Mouse (Mus musculus): ENCODE data around the gene Fam167b. TPM values are rescaled to one million over a fixed set of nuclear protein-coding genes. Genes with fewer than 3 reads are reported as not detected.
A peak's percentile ranks its signal among the peaks of the same experiment; 100 is the strongest.
"Not testable (repeated sequence)": the region's sequence is repeated elsewhere in the genome, so short reads cannot be mapped to it uniquely, and the experiment has no call there.

Fam167b gene
- total and polyA plus RNA-seq, 2 experiments from 2014 or later: 6.1 to 6.2 TPM

GRCm38 (mm10) chr4:129541868-129542591 lies 36.3 kb downstream of the Fam167b start:
- Histone ChIP-seq H3K4me3 (ENCODE audit: low read depth, low read length) (peak overlapping the region; percentile 85), H3K27me3 (ENCODE audit: control insufficient read depth, insufficient read depth, low read length) (no peaks in the 10 kb centered on the region), H3K27ac (ENCODE audit: low read depth) (peak overlapping the region; percentile 76), H3K4me1 (ENCODE audit: control insufficient read depth, insufficient read depth) (peaks cover 13% of the 10 kb centered on the region), H3K36me3 (replicated peaks; ENCODE audit: control insufficient read depth, insufficient read depth, low read length) (peaks cover 5% of the 10 kb centered on the region; the same call in 1 of the 2 replicates), H3K4me2 (ENCODE audit: low read depth, low read length) (peak overlapping the region; percentile 79), H3K9me3 (replicated peaks; ENCODE audit: control insufficient read depth, low read length) (no peaks in the 10 kb centered on the region), H3K9ac (replicated peaks; ENCODE audit: low read depth, low read length) (peak overlapping the region; percentile 89)
- peak; percentile 3; the same call in 1 of the 2 replicates for ATAC-seq (ENCODE audit: insufficient read depth, low read depth)
- DNase-seq (ENCODE audit: low spot score): no peak
- 1% methylated on average over 30 of the region's 30 CpGs for WGBS
- TF ChIP-seq EP300 (IDR thresholded peaks at IDR 0.05; ENCODE audit: low read depth) (no peak), CTCF (IDR thresholded peaks at IDR 0.05; ENCODE audit: low read depth) (peak; percentile 17; the same call in 1 of the 2 replicates)

GRCm38 (mm10) chr4:129540012-129540411 lies 38.3 kb downstream of the Fam167b start:
- Histone ChIP-seq H3K4me3 (ENCODE audit: low read depth, low read length) (no peak overlapping the region), H3K27ac (ENCODE audit: low read depth) (no peak overlapping the region), H3K9ac (replicated peaks; ENCODE audit: low read depth, low read length) (no peak overlapping the region), H3K36me3 (replicated peaks; ENCODE audit: control insufficient read depth, insufficient read depth, low read length) (peaks cover 5% of the 10 kb centered on the region; the same call in 1 of the 2 replicates), H3K4me2 (ENCODE audit: low read depth, low read length) (no peak overlapping the region), H3K27me3 (ENCODE audit: control insufficient read depth, insufficient read depth, low read length) (no peaks in the 10 kb centered on the region), H3K9me3 (replicated peaks; ENCODE audit: control insufficient read depth, low read length) (no peaks in the 10 kb centered on the region), H3K4me1 (ENCODE audit: control insufficient read depth, insufficient read depth) (peaks cover 13% of the 10 kb centered on the region)
- 65% methylated on average over 6 of the region's 6 CpGs for WGBS
- DNase-seq (ENCODE audit: low spot score) (no peak), ATAC-seq (ENCODE audit: insufficient read depth, low read depth) (no peak)
- TF ChIP-seq CTCF (IDR thresholded peaks at IDR 0.05; ENCODE audit: low read depth) (peak; percentile 29), EP300 (IDR thresholded peaks at IDR 0.05; ENCODE audit: low read depth) (no peak)

- H3K4me2 ChIP-seq (ENCODE audit: low read depth, low read length); ATAC-seq (ENCODE audit: insufficient read depth, low read depth); H3K4me1 ChIP-seq (ENCODE audit: control insufficient read depth, insufficient read depth); H3K9me3 ChIP-seq (replicated peaks; ENCODE audit: control insufficient read depth, low read length); H3K9ac ChIP-seq (replicated peaks; ENCODE audit: low read depth, low read length); H3K27me3 ChIP-seq (ENCODE audit: control insufficient read depth, insufficient read depth, low read length); H3K27ac ChIP-seq (ENCODE audit: low read depth); H3K4me3 ChIP-seq (ENCODE audit: low read depth, low read length); DNase-seq (ENCODE audit: low spot score): not testable (repeated sequence)
- WGBS: 85% methylated on average over 5 of the region's 6 CpGs
- H3K36me3 ChIP-seq (replicated peaks; ENCODE audit: control insufficient read depth, insufficient read depth, low read length): peaks cover 67% of the 10 kb centered on the region
Observed at GRCm38 (mm10) chr4:129528901-129529300, 49.4 kb downstream of the Fam167b start.

Small RNAs within 50 kb of the gene (microRNA-seq; reads per million reads assigned to microRNA genes)
- gene Mir8119: not detected

Other genes starting within 250 kb of the Fam167b start
- 97.3 and 101 TPM in 2 replicates for gene Rbbp4, start 243.2 kb downstream of the Fam167b start, total RNA-seq (2014; rRNA removed; ENCODE audit: low replicate concordance)
- gene Rbbp4, start 243.2 kb downstream of the Fam167b start, polyA plus RNA-seq (2015; fragmentation: Nextera tagmentation; extraction: Ambion mirVana): 221 and 222 TPM in 2 replicates
- gene Zbtb8os, start 242.9 kb downstream of the Fam167b start, total RNA-seq (2014; rRNA removed; ENCODE audit: low replicate concordance): 13.5 and 20.8 TPM in 2 replicates
- 32.2 and 33.7 TPM in 2 replicates for gene Zbtb8os, start 242.9 kb downstream of the Fam167b start, polyA plus RNA-seq (2015; fragmentation: Nextera tagmentation; extraction: Ambion mirVana)
- 14.0 and 15.4 TPM in 2 replicates for gene Zbtb8a, start 200.4 kb downstream of the Fam167b start, total RNA-seq (2014; rRNA removed; ENCODE audit: low replicate concordance)
- 7.0 TPM in 2 replicates for gene Zbtb8a, start 200.4 kb downstream of the Fam167b start, polyA plus RNA-seq (2015; fragmentation: Nextera tagmentation; extraction: Ambion mirVana)
- gene Zbtb8b, start 137.7 kb downstream of the Fam167b start, total RNA-seq (2014; rRNA removed; ENCODE audit: low replicate concordance): 1.9 and 3.6 TPM in 2 replicates
- 1.1 and 1.6 TPM in 2 replicates for gene Zbtb8b, start 137.7 kb downstream of the Fam167b start, polyA plus RNA-seq (2015; fragmentation: Nextera tagmentation; extraction: Ambion mirVana)
- 46.3 and 58.4 TPM in 2 replicates for gene Bsdc1, start 117.0 kb downstream of the Fam167b start, total RNA-seq (2014; rRNA removed; ENCODE audit: low replicate concordance)
- 18.7 and 20.1 TPM in 2 replicates for gene Bsdc1, start 117.0 kb downstream of the Fam167b start, polyA plus RNA-seq (2015; fragmentation: Nextera tagmentation; extraction: Ambion mirVana)
- not detected in 2 replicates for gene Tssk3, start 87.5 kb downstream of the Fam167b start, total RNA-seq (2014; rRNA removed; ENCODE audit: low replicate concordance)
- not detected in 2 replicates for gene Tssk3, start 87.5 kb downstream of the Fam167b start, polyA plus RNA-seq (2015; fragmentation: Nextera tagmentation; extraction: Ambion mirVana)
- gene Fam229a, start 87.4 kb downstream of the Fam167b start, total RNA-seq (2014; rRNA removed; ENCODE audit: low replicate concordance): not detected in 2 replicates
- gene Fam229a, start 87.4 kb downstream of the Fam167b start, polyA plus RNA-seq (2015; fragmentation: Nextera tagmentation; extraction: Ambion mirVana): 0.22 and 0.52 TPM in 2 replicates
- 183 and 192 TPM in 2 replicates for gene Marcksl1, start 65.0 kb downstream of the Fam167b start, total RNA-seq (2014; rRNA removed; ENCODE audit: low replicate concordance)
- gene Marcksl1, start 65.0 kb downstream of the Fam167b start, polyA plus RNA-seq (2015; fragmentation: Nextera tagmentation; extraction: Ambion mirVana): 135 and 138 TPM in 2 replicates
- gene Hdac1, start 35.8 kb downstream of the Fam167b start, total RNA-seq (2014; rRNA removed; ENCODE audit: low replicate concordance): 25.8 and 34.5 TPM in 2 replicates
- 73.6 and 77.9 TPM in 2 replicates for gene Hdac1, start 35.8 kb downstream of the Fam167b start, polyA plus RNA-seq (2015; fragmentation: Nextera tagmentation; extraction: Ambion mirVana)
- gene Lck, start 4.9 kb downstream of the Fam167b start, total RNA-seq (2014; rRNA removed; ENCODE audit: low replicate concordance): 2.0 and 8.9 TPM in 2 replicates
- gene Lck, start 4.9 kb downstream of the Fam167b start, polyA plus RNA-seq (2015; fragmentation: Nextera tagmentation; extraction: Ambion mirVana): 0.71 and 0.99 TPM in 2 replicates
- 408 and 443 TPM in 2 replicates for gene Eif3i, start 22.1 kb upstream of the Fam167b start, total RNA-seq (2014; rRNA removed; ENCODE audit: low replicate concordance)
- 169 and 172 TPM in 2 replicates for gene Eif3i, start 22.1 kb upstream of the Fam167b start, polyA plus RNA-seq (2015; fragmentation: Nextera tagmentation; extraction: Ambion mirVana)
- 108 and 115 TPM in 2 replicates for gene Tmem234, start 22.1 kb upstream of the Fam167b start, total RNA-seq (2014; rRNA removed; ENCODE audit: low replicate concordance)
- 150 and 161 TPM in 2 replicates for gene Tmem234, start 22.1 kb upstream of the Fam167b start, polyA plus RNA-seq (2015; fragmentation: Nextera tagmentation; extraction: Ambion mirVana)
- 9.8 TPM in 1 of 2 replicates, not detected in the other for gene Dcdc2b, start 35.7 kb upstream of the Fam167b start, total RNA-seq (2014; rRNA removed; ENCODE audit: low replicate concordance)
- gene Dcdc2b, start 35.7 kb upstream of the Fam167b start, polyA plus RNA-seq (2015; fragmentation: Nextera tagmentation; extraction: Ambion mirVana): 1.5 and 1.9 TPM in 2 replicates
- gene Iqcc, start 40.5 kb upstream of the Fam167b start, total RNA-seq (2014; rRNA removed; ENCODE audit: low replicate concordance): 6.3 TPM in 2 replicates
- gene Iqcc, start 40.5 kb upstream of the Fam167b start, polyA plus RNA-seq (2015; fragmentation: Nextera tagmentation; extraction: Ambion mirVana): 23.0 and 26.3 TPM in 2 replicates
- gene Ccdc28b, start 45.4 kb upstream of the Fam167b start, total RNA-seq (2014; rRNA removed; ENCODE audit: low replicate concordance): 41.9 and 55.1 TPM in 2 replicates
- gene Ccdc28b, start 45.4 kb upstream of the Fam167b start, polyA plus RNA-seq (2015; fragmentation: Nextera tagmentation; extraction: Ambion mirVana): 58.0 and 58.6 TPM in 2 replicates
- gene Txlna, start 62.5 kb upstream of the Fam167b start, total RNA-seq (2014; rRNA removed; ENCODE audit: low replicate concordance): 28.3 and 28.5 TPM in 2 replicates
- 22.7 and 23.2 TPM in 2 replicates for gene Txlna, start 62.5 kb upstream of the Fam167b start, polyA plus RNA-seq (2015; fragmentation: Nextera tagmentation; extraction: Ambion mirVana)
- 48.8 and 52.3 TPM in 2 replicates for gene Kpna6, start 94.2 kb upstream of the Fam167b start, total RNA-seq (2014; rRNA removed; ENCODE audit: low replicate concordance)
- gene Kpna6, start 94.2 kb upstream of the Fam167b start, polyA plus RNA-seq (2015; fragmentation: Nextera tagmentation; extraction: Ambion mirVana): 9.3 and 10.4 TPM in 2 replicates
- 3.6 and 11.8 TPM in 2 replicates for gene Tmem39b, start 118.3 kb upstream of the Fam167b start, total RNA-seq (2014; rRNA removed; ENCODE audit: low replicate concordance)
- gene Tmem39b, start 118.3 kb upstream of the Fam167b start, polyA plus RNA-seq (2015; fragmentation: Nextera tagmentation; extraction: Ambion mirVana): 3.9 and 4.1 TPM in 2 replicates
- 43.5 and 47.8 TPM in 2 replicates for gene Khdrbs1, start 163.8 kb upstream of the Fam167b start, total RNA-seq (2014; rRNA removed; ENCODE audit: low replicate concordance)
- 42.2 and 44.7 TPM in 2 replicates for gene Khdrbs1, start 163.8 kb upstream of the Fam167b start, polyA plus RNA-seq (2015; fragmentation: Nextera tagmentation; extraction: Ambion mirVana)
- gene Ptp4a2, start 232.7 kb upstream of the Fam167b start, total RNA-seq (2014; rRNA removed; ENCODE audit: low replicate concordance): 132 and 176 TPM in 2 replicates
- gene Ptp4a2, start 232.7 kb upstream of the Fam167b start, polyA plus RNA-seq (2015; fragmentation: Nextera tagmentation; extraction: Ambion mirVana): 407 and 417 TPM in 2 replicates

Data from heart, postnatal 0 days (tissue).